Mouse (Mus musculus) liver, embryonic 14.5 days (tissue): ENCODE measurements around the gene Vmn1r55.
A peak's percentile ranks its signal among the peaks of the same experiment; 100 is the strongest.

ENCODE experiments used
- CTCF ChIP-seq: IDR thresholded peaks from 2 replicates; pipeline ENCODE4 v1.5.1; 2016; ENCODE audit warnings: antibody characterized with exemption, low read depth, control low read depth
- EP300 ChIP-seq: IDR thresholded peaks from 2 replicates; pipeline ENCODE4 v1.6.1; 2016; ENCODE audit warnings: antibody characterized with exemption, low read depth

DNA sequence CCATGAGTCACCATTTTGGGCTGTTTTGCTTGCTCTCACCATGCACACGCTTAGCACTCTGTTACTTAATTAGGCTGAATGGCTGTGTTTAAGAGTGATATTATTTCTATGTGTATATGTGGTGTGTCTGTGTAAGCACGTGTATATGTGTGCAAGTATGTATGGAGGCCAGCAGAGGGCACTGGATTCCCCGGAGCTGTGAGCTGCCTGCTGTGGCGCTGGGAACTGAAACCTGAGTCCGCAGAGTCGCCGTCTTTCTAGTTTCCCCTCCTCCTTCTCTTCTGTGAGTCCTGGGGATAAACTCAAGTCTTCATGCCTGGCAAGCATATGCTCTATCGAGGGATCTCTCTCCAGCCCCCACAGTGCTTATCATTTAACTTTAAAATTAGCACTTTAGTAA, 40.2 kb downstream of the Vmn1r55 start:
- TF ChIP-seq CTCF = 0 out of 2 replicates have a peak, but pooled peaks have one; percentile 13
- no peak for TF ChIP-seq EP300
